Mouse (Mus musculus): ENCODE results near the gene Iba57. TPM values are rescaled to one million over a fixed set of nuclear protein-coding genes. Genes with fewer than 3 reads are reported as not detected.

Gene Iba57
- polyA plus RNA-seq, 1 experiment from 2014 or later: 5.3 TPM

Other genes with a start within 250 kb of the Iba57 start
- gene Btnl10, start 245.8 kb downstream of the Iba57 start, polyA plus RNA-seq (2015; fragmentation: Nextera tagmentation; extraction: Ambion mirVana): 0.15 TPM in 1 of 2 replicates, not detected in the other
- 241 and 245 TPM in 2 replicates for gene Rnf187, start 224.8 kb downstream of the Iba57 start, polyA plus RNA-seq (2015; fragmentation: Nextera tagmentation; extraction: Ambion mirVana)
- 19.3 and 21.5 TPM in 2 replicates for gene Hist3h2ba, start 214.8 kb downstream of the Iba57 start, polyA plus RNA-seq (2015; fragmentation: Nextera tagmentation; extraction: Ambion mirVana)
- 22.2 and 23.7 TPM in 2 replicates for gene Hist3h2a, start 209.1 kb downstream of the Iba57 start, polyA plus RNA-seq (2015; fragmentation: Nextera tagmentation; extraction: Ambion mirVana)
- 0.31 and 0.39 TPM in 2 replicates for gene Trim17, start 209.1 kb downstream of the Iba57 start, polyA plus RNA-seq (2015; fragmentation: Nextera tagmentation; extraction: Ambion mirVana)
- 19.9 and 22.9 TPM in 2 replicates for gene Trim11, start 185.6 kb downstream of the Iba57 start, polyA plus RNA-seq (2015; fragmentation: Nextera tagmentation; extraction: Ambion mirVana)
- gene Obscn, start 27.3 kb downstream of the Iba57 start, polyA plus RNA-seq (2015; fragmentation: Nextera tagmentation; extraction: Ambion mirVana): 1.9 and 3.0 TPM in 2 replicates
- gene Gjc2, start 19.5 kb upstream of the Iba57 start, polyA plus RNA-seq (2015; fragmentation: Nextera tagmentation; extraction: Ambion mirVana): 0.56 and 0.60 TPM in 2 replicates
- 131 and 141 TPM in 2 replicates for gene Guk1, start 28.5 kb upstream of the Iba57 start, polyA plus RNA-seq (2015; fragmentation: Nextera tagmentation; extraction: Ambion mirVana)
- gene Mrpl55, start 38.7 kb upstream of the Iba57 start, polyA plus RNA-seq (2015; fragmentation: Nextera tagmentation; extraction: Ambion mirVana): 89.6 and 92.6 TPM in 2 replicates
- gene 2310033P09Rik, start 44.6 kb upstream of the Iba57 start, polyA plus RNA-seq (2015; fragmentation: Nextera tagmentation; extraction: Ambion mirVana): 31.9 and 32.3 TPM in 2 replicates
- gene Arf1, start 64.5 kb upstream of the Iba57 start, polyA plus RNA-seq (2015; fragmentation: Nextera tagmentation; extraction: Ambion mirVana): 724 and 743 TPM in 2 replicates
- gene Wnt3a, start 127.0 kb upstream of the Iba57 start, polyA plus RNA-seq (2015; fragmentation: Nextera tagmentation; extraction: Ambion mirVana): 0.08 and 0.14 TPM in 2 replicates
- 3.0 and 3.1 TPM in 2 replicates for gene Wnt9a, start 143.2 kb upstream of the Iba57 start, polyA plus RNA-seq (2015; fragmentation: Nextera tagmentation; extraction: Ambion mirVana)
- gene Prss38, start 211.9 kb upstream of the Iba57 start, polyA plus RNA-seq (2015; fragmentation: Nextera tagmentation; extraction: Ambion mirVana): not detected in 2 replicates

Measured in lung, embryonic 15.5 days (tissue).